Mouse (Mus musculus) retina, postnatal 7 days (tissue): ENCODE results near the gene 7420426K07Rik.

Source experiments
- DNase-seq: peaks from one replicate; pipeline ENCODE4 v3.0.0-alpha.2; 2012; ENCODE audit warnings: low read depth, low spot score

7420426K07Rik gene

GRCm38 (mm10) chr9:98902819-98903218 lies at the start of gene 7420426K07Rik:
Gene 7420426K07Rik, plus strand, starts transcription at chr9:98903119.
- no peak for DNase-seq

GRCm38 (mm10) chr9:98856210-98856609 lies 46.7 kb upstream of the 7420426K07Rik start, which contains the start of gene Prr23a2:
Gene Prr23a2, plus strand, starts transcription at chr9:98856494.
- no peak for DNase-seq

DNA sequence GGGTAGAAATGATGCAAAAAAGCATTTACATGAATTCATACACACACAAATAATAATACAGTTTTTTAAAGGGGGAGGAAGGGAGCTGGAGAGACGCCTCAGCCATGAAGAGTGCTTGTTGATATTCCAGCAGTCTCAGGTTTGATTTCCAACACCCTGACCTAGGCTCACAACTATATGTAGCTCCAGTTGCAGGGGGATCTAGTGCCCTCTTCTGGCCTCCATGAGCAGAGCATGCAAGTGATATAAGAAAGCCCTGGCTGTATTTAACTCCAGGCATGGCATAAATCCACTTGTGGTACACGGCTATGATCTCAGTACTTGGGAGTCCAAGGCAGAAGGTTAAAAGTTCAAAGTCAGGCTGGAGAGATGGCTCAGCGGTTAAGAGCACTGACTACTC lies 39.5 kb upstream of the 7420426K07Rik start:
- no peak for DNase-seq

DNA sequence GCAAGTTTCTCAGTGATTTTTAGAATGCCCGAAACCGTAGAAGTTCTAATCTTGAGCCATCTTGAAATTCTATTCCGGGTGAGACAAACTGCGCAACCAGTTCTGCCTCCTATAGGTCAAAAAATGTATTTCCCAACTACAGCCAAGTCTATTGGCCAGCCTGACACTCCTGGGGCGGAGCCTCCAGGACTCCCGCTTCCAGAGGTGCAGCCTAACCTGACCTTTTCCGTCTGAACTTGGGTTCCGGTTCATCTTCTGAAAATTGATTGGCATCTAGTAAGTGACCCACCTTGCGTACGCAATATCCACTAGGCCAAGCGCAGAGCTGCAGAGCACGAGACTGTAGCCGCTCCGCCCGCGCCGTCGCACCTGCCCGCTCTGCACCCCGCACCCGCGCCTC lies 38.3 kb upstream of the 7420426K07Rik start, which contains the start of gene Prr23a3:
TSS of gene Prr23a3 (plus strand) at position 197 of the 400 bp plus-strand sequence.
- no peak for DNase-seq

- no peak for DNase-seq
Measured at GRCm38 (mm10) chr9:98901486-98901885, 1.4 kb upstream of the 7420426K07Rik start.

- DNase-seq: no peak
Measured at GRCm38 (mm10) chr9:98920629-98921523, 18.0 kb downstream of the 7420426K07Rik start.

DNA sequence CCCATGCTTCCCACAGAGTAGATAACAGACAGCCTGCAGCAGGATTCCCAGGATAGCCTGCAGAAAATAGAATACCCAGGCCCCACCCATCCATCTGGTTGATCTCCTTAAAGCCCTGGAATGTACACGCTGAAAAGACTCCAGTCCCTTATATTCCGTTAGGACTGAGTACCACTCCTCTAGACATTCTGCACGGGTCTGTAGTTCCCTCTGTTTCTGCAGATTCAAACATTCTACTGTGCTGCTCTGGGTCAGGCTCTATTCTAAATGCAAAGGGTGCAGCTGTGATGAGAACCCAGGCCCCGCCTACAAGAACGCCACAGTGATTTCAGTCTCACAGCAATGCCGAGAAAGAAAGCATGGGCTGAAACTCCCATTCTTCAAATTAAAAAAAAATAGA lies 20.2 kb downstream of the 7420426K07Rik start:
- no peak for DNase-seq

DNA sequence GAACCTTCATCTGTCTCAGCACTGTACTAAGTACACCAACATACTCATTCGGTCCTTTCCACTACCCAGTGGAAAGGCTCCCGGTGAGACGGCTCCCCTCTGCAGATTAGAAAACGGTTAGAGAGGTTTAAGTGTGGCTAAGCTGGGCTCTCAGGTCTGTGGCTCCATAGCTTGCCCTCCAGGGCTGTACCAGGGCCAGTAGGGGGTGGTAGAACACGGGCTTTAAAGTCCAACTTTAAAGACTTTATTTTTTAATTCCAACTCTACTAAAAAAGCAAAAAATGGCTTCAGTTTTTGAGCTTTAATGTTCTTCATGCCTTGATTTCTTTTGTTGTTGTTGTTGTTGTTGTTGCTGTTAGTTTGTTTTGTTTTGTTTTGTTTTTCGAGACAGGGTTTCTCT lies 21.3 kb downstream of the 7420426K07Rik start:
- DNase-seq: no peak

DNA sequence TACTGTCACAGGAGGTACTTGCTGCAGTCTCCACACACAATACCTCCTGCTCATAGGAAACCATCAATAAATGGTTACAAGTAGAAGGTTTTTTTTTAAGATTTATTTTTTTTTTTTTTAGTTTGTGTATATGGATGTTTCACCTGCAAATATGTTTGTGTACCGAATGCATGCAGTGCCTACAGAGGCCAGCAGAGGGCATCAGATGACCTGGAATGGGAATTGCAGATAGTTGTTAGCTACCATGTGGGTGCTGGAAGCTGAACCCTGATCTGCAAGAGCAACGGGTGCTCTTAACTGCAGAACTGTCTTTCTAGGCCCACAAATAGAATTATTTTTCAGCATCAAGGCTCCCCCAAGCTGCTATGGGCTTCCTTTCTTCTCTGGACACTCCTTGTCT lies 26.6 kb downstream of the 7420426K07Rik start:
- no peak for DNase-seq

- no peak for DNase-seq
Measured at GRCm38 (mm10) chr9:98932931-98933330, 30.0 kb downstream of the 7420426K07Rik start.

DNA sequence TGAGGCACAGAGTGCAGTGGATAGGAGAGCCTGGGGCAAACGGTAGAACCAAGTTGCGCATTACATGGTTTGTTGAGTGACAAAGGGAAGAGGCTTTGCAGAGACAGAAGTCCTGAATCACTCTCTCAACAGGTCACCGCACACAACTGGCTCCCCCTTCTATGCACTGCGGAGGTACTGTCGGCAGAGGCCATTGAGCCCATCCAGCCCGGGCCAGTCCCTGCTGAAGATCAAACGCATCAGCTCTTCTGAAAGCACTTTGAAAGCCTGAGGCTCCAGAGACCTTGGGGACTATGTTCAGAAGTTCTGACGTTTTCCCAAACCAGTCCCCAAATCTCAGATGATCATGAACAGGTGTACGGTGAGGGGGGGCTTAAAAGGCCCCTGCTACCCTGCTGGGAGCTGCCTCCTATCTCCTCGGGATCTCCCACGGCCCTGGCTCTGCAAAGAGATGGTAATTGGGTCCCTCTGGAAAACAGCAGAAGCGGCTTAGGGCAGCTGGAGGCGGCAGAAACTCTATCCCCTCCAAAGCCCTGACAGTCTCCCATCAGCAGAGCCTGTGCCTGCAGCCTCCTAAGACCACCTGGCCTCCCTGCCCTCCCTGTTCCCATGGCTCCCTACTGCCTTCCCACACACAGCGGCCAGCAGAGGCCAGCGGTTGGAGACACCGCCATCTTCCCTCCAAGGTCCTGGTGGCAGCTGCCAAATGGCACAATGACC lies 32.4 kb downstream of the 7420426K07Rik start:
- no peak for DNase-seq

- DNase-seq: no peak
Measured at GRCm38 (mm10) chr9:98939290-98939689, 36.4 kb downstream of the 7420426K07Rik start.

- no peak for DNase-seq
Measured at GRCm38 (mm10) chr9:98952171-98953050, 49.5 kb downstream of the 7420426K07Rik start.

GRCm38 (mm10) chr9:98953291-98953690 lies 50.4 kb downstream of the 7420426K07Rik start:
- no peak for DNase-seq

DNA sequence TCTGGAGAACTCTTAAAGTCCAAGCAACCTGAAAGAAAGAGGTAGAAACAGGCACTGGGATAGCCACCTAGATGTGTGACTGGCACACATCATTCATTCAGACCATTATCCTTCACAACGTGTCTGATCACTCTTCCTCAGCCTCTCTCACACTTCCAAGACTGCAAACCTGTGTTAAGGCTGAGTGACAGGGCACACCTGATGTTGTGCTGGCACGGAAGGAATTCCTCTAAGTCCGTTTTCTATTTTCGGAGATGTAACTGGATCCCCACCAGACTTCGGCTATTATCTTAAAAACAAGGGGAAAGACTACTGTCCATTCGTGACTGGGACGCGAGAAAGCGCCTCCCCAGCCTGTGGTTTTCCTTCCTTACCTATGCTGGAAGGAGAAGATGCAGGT lies 50.9 kb downstream of the 7420426K07Rik start:
- DNase-seq: no peak
